Mouse (Mus musculus) limb, embryonic 11.5 days (tissue): ENCODE measurements around the gene Layn. TPM values are rescaled to one million over a fixed set of nuclear protein-coding genes. Genes with fewer than 3 reads are reported as not detected.

Source experiments
- ATAC-seq: fragments of 200-750 bp; cut with Nextera tagmentation; 2 replicates; pipeline ENCODE4 v1.8.0; 2017; ENCODE audit warnings: low read depth; ENCODE audit not compliant: insufficient number of reproducible peaks, low FRiP score, low TSS enrichment
- DNase-seq: peaks from one replicate; pipeline ENCODE4 v3.0.0-alpha.2; 2015; ENCODE audit warnings: low spot score
- H3K27ac ChIP-seq: fragments of 300-500 bp; sonication (generic); replicated peaks from 2 replicates; pipeline ENCODE4 v1.5.1; 2014; ENCODE audit warnings: low read depth, mild to moderate bottlenecking, low read length
- H3K27me3 ChIP-seq: fragments of 300-500 bp; sonication (generic); 2 replicates; pipeline ENCODE4 v1.6.1; 2014; ENCODE audit warnings: mild to moderate bottlenecking, low read length, mixed read lengths; ENCODE audit not compliant: control insufficient read depth, insufficient read depth
- H3K36me3 ChIP-seq: fragments of 300-500 bp; sonication (generic); 2 replicates; pipeline ENCODE4 v1.6.1; 2014; ENCODE audit warnings: mild to moderate bottlenecking, low read length, moderate library complexity, mixed read lengths; ENCODE audit not compliant: control insufficient read depth, insufficient read depth
- H3K4me1 ChIP-seq: fragments of 300-500 bp; sonication (generic); 2 replicates; pipeline ENCODE4 v1.6.1; 2014; ENCODE audit warnings: low read length, mixed read lengths; ENCODE audit not compliant: control insufficient read depth, insufficient read depth
- H3K4me2 ChIP-seq: fragments of 300-500 bp; sonication (generic); 2 replicates; pipeline ENCODE4 v1.6.1; 2014; ENCODE audit warnings: low read depth, mild to moderate bottlenecking, moderate library complexity; ENCODE audit not compliant: severe bottlenecking
- H3K4me3 ChIP-seq: fragments of 300-500 bp; sonication (generic); 2 replicates; pipeline ENCODE4 v1.5.1; 2014; ENCODE audit warnings: low read depth, low read length
- H3K9ac ChIP-seq: fragments of 300-500 bp; sonication (generic); 2 replicates; pipeline ENCODE4 v1.6.1; 2014; ENCODE audit warnings: mild to moderate bottlenecking, low read length
- H3K9me3 ChIP-seq: fragments of 300-500 bp; sonication (generic); 2 replicates; pipeline ENCODE4 v1.6.1; 2016; ENCODE audit warnings: low read length; ENCODE audit not compliant: control insufficient read depth
- WGBS: fragments of 180-500 bp; shearing (Covaris S2); extraction: QIAGEN DNeasy Blood & Tissue Kit; methylation state at CpG from one replicate; pipeline ENCODE4 v1.1.7; 2014; 5-methylcytosine and 5-hydroxymethylcytosine counted together
- polyA plus RNA-seq: library from polyadenylated mRNA; unstranded; fragments of >200 nt; fragmentation: Nextera tagmentation; extraction: Ambion mirVana; gene quantifications from 2 replicates; pipeline ENCODE4 v1.2.1, GENCODE M21; 2014

The Layn gene
- polyA plus RNA-seq, 1 experiment from 2014 or later: 3.4 TPM

GRCm38 (mm10) chr9:51021123-51021795 is 55.6 kb downstream of the Layn start:
- no peaks in the 10 kb centered on the region for H3K9me3 ChIP-seq
- no peak for DNase-seq
- H3K4me2 ChIP-seq: no peak overlapping the region
- no peaks in the 10 kb centered on the region for H3K4me1 ChIP-seq
- H3K9ac ChIP-seq: no peak overlapping the region
- no peak overlapping the region for H3K4me3 ChIP-seq
- no peak for ATAC-seq
- H3K36me3 ChIP-seq: no peaks in the 10 kb centered on the region
- H3K27me3 ChIP-seq: no peaks in the 10 kb centered on the region
- no peak overlapping the region for H3K27ac ChIP-seq
- WGBS: 82% methylated on average over 4 of the region's 4 CpGs

GRCm38 (mm10) chr9:51020351-51020750 is 56.5 kb downstream of the Layn start:
- no peaks in the 10 kb centered on the region for H3K27me3 ChIP-seq
- no peaks in the 10 kb centered on the region for H3K36me3 ChIP-seq
- H3K9me3 ChIP-seq: no peaks in the 10 kb centered on the region
- H3K4me3 ChIP-seq: no peak overlapping the region
- H3K4me1 ChIP-seq: no peaks in the 10 kb centered on the region
- no peak overlapping the region for H3K27ac ChIP-seq
- H3K9ac ChIP-seq: no peak overlapping the region
- DNase-seq: no peak
- no peak overlapping the region for H3K4me2 ChIP-seq
- 74% methylated on average over 3 of the region's 3 CpGs for WGBS
- no peak for ATAC-seq

GRCm38 (mm10) chr9:51019670-51020069 is 57.2 kb downstream of the Layn start:
- Histone ChIP-seq H3K9me3 (no peaks in the 10 kb centered on the region), H3K4me2 (no peak overlapping the region), H3K9ac (no peak overlapping the region), H3K36me3 (no peaks in the 10 kb centered on the region), H3K27me3 (no peaks in the 10 kb centered on the region), H3K4me1 (no peaks in the 10 kb centered on the region), H3K27ac (no peak overlapping the region), H3K4me3 (no peak overlapping the region)
- WGBS: 76% methylated on average over 7 of the region's 7 CpGs
- ATAC-seq (no peak), DNase-seq (no peak)

GRCm38 (mm10) chr9:51015732-51016131 is 61.2 kb downstream of the Layn start:
- H3K9me3 ChIP-seq: no peaks in the 10 kb centered on the region
- no peak overlapping the region for H3K4me2 ChIP-seq
- DNase-seq (no peak), ATAC-seq (no peak)
- H3K27ac ChIP-seq: no peak overlapping the region
- no peak overlapping the region for H3K4me3 ChIP-seq
- no peaks in the 10 kb centered on the region for H3K27me3 ChIP-seq
- WGBS: 42% methylated on average over 4 of the region's 4 CpGs
- no peak overlapping the region for H3K9ac ChIP-seq
- H3K36me3 ChIP-seq: no peaks in the 10 kb centered on the region
- no peaks in the 10 kb centered on the region for H3K4me1 ChIP-seq

- Histone ChIP-seq H3K4me3 (no peak overlapping the region), H3K9ac (no peak overlapping the region), H3K4me2 (no peak overlapping the region), H3K27me3 (no peaks in the 10 kb centered on the region), H3K36me3 (no peaks in the 10 kb centered on the region), H3K27ac (no peak overlapping the region), H3K4me1 (no peaks in the 10 kb centered on the region), H3K9me3 (no peaks in the 10 kb centered on the region)
- WGBS: 83% methylated on average over 1 of the region's 1 CpGs
- ATAC-seq (no peak), DNase-seq (no peak)
Measured at GRCm38 (mm10) chr9:51013644-51014043, 63.2 kb downstream of the Layn start.

- WGBS: 2% methylated on average over 6 of the region's 6 CpGs
- Histone ChIP-seq H3K4me1 (no peaks in the 10 kb centered on the region), H3K27me3 (no peaks in the 10 kb centered on the region), H3K27ac (no peak overlapping the region), H3K9ac (peak overlapping the region; percentile 55), H3K36me3 (no peaks in the 10 kb centered on the region), H3K9me3 (no peaks in the 10 kb centered on the region), H3K4me2 (peak overlapping the region; percentile 56), H3K4me3 (peak overlapping the region; percentile 23)
- peak; percentile 43 for DNase-seq
- no peak for ATAC-seq
Measured at GRCm38 (mm10) chr9:51009656-51009950, 67.3 kb downstream of the Layn start.

- Histone ChIP-seq H3K4me2 (peak within 1 kb of the TSS; percentile 80), H3K9me3 (no peaks in the 10 kb centered on the region), H3K9ac (peak within 1 kb of the TSS; percentile 84), H3K27ac (peak within 1 kb of the TSS; percentile 65; the same call in 1 of the 2 replicates), H3K4me1 (no peaks in the 10 kb centered on the region), H3K36me3 (no peaks in the 10 kb centered on the region), H3K4me3 (peak within 1 kb of the TSS; percentile 81), H3K27me3 (no peaks in the 10 kb centered on the region)
- ATAC-seq: peak; percentile 97
- DNase-seq: peak; percentile 94
- WGBS: under 1% methylated on average over 67 of the region's 85 CpGs
Measured at GRCm38 (mm10) chr9:51008841-51009655, 67.8 kb downstream of the Layn start, which contains the start of gene Sik2. Gene Sik2 (minus strand): TSS chr9:51009073.

- Histone ChIP-seq H3K36me3 (no peaks in the 10 kb centered on the region), H3K27ac (peak overlapping the region; percentile 65; the same call in 1 of the 2 replicates), H3K27me3 (no peaks in the 10 kb centered on the region), H3K9ac (peak overlapping the region; percentile 84), H3K9me3 (no peaks in the 10 kb centered on the region), H3K4me3 (peak overlapping the region; percentile 81), H3K4me2 (peak overlapping the region; percentile 80), H3K4me1 (no peaks in the 10 kb centered on the region)
- WGBS: under 1% methylated on average over 58 of the region's 65 CpGs
- peak; percentile 60 for DNase-seq
- peak; percentile 24 for ATAC-seq
Measured at GRCm38 (mm10) chr9:51008068-51008840, 68.6 kb downstream of the Layn start.
